Mouse (Mus musculus) mesoderm, embryonic 11.5 days (tissue): ENCODE data around the gene 2300002M23Rik.

Source experiments
- DNase-seq: peaks from one replicate; pipeline ENCODE4 v3.0.0-alpha.2; 2012; ENCODE audit warnings: low read depth, low spot score

The 2300002M23Rik gene

DNA sequence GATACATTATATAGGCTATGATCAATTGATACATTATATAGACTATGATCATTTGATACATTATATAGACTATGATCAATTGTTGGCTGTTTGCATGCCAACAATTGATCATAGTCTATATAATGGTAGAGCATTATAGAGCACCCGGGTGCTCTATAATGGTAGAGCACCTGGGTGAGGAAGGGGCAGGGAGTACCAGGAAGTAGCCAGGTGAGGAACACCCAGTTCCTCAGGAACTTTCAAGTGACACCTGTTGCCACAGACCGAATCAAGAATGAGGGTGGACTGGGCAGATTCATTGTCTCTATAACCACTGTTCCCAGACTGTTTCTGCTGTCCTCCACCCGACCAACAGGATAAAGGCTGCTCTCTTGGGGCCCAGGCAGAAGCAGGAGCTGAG lies at the start of gene 2300002M23Rik:
Gene 2300002M23Rik, plus strand, starts transcription at position 301 of the 400 bp plus-strand sequence.
- no peak for DNase-seq

- no peak for DNase-seq
Measured at GRCm38 (mm10) chr17:35517526-35517925, 49.7 kb upstream of the 2300002M23Rik start.

DNA sequence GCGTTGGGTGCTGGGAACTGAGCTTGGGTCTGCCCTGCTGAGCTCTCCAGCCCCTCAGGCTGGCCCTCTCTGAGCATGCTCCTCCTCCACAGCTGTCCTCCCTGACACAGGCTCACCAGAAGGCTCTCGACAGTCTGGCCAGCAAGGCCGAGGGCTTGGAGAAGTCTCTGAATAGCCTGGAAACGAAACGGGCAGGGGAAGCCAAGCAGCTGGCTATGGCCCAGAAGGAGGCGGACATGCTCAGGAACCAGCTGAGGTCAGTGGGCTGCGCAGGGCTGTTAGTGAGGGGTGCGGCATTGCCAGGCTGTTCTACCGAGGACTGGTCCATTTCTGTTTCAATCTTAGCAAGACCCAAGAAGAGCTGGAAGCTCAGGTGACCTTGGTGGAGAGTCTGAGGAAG lies 42.9 kb upstream of the 2300002M23Rik start:
- DNase-seq, result no peak

GRCm38 (mm10) chr17:35526644-35527043 lies 40.6 kb upstream of the 2300002M23Rik start:
- DNase-seq, result no peak

GRCm38 (mm10) chr17:35532360-35532759 lies 34.9 kb upstream of the 2300002M23Rik start:
- DNase-seq, result no peak

DNA sequence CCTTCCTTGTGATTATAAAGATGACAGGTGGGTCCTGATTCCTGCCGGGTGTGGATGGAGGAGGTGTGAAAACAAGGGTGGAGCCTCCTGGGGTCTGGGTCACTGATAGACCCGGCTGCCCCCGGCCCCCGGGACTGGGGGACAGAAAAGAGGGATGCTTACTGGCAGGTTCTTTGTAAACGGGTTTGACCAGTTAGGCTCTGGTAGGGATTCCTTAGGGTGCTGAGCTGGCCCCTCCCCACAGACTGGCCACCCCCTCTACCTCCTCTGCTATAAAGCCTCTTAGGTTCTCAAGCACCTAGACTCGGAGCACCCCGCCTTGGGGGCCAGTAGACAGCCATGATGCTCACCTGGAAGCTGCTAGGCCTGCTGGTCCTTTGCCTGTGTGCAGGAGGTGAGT lies 34.3 kb upstream of the 2300002M23Rik start, which contains the start of gene Psors1c2:
Gene Psors1c2, plus strand, starts transcription at position 301 of the 400 bp plus-strand sequence.
- DNase-seq, result no peak

- DNase-seq, result peak; percentile 78
Measured at GRCm38 (mm10) chr17:35534343-35534742, 32.9 kb upstream of the 2300002M23Rik start.

- no peak for DNase-seq
Measured at GRCm38 (mm10) chr17:35537421-35537820, 29.8 kb upstream of the 2300002M23Rik start.

GRCm38 (mm10) chr17:35538476-35538875 lies 28.8 kb upstream of the 2300002M23Rik start:
- no peak for DNase-seq

DNA sequence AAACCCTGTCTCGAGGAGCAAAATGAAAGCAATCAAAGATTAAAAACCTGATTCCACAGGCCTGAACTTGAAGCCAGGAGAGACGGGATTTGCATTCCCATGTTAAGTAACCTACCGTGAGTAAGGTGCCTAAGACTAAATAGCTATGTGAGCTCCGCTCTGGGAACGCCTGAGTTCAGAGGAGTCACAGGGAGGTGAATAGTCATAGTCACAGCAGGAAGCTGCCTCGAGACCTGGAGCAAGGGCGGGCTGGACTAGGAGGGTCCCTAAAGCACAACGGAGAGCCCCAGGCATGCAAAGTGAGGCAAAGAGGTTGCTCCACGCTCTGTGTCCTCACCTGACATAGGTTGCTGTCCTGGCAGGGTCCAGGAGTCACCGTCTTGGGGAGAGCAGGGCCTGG lies 27.7 kb upstream of the 2300002M23Rik start:
- no peak for DNase-seq

- DNase-seq, result no peak
Measured at GRCm38 (mm10) chr17:35542761-35543411, 24.4 kb upstream of the 2300002M23Rik start.

DNA sequence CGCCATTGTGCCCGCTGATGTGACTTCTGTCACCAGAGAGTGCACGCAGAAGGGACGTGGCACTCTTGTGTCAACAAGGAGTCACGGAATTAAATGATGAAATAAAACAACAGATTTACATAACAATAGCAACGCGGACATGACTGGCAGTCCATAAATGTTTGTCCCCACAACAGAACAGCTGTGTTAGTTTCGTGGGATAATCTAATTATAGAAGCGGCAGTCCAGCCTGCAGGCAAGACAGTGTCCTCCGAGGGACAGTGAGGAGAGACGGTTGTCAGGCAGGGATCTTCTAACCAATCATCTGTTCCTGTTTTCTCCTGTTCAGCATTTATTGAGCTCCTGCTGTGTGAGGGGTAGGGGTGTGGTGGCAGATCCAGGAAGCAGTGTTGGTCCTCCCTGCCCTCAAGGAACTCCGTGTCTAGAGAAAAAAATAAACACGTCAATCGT lies 23.8 kb upstream of the 2300002M23Rik start:
- no peak for DNase-seq

DNA sequence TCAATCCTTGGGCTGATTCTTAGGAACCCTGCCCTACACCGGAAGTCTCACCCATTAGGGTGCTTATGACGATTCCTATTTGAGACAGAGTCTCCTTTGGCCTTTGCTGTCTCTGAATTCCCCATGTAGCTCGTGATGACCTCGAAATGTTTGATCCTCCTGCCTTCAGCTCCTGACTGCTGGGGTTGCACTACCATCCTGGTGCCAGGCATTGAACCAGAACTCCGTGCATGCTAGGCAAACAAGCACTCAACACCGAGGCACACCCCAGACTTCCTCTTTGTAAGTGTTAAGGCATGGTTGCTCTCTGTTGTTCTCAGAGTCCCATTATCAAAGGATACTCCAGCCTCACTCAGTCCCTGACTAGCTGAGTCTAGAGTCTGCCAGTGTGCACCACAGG lies 23.2 kb upstream of the 2300002M23Rik start:
- DNase-seq, result no peak

- DNase-seq, result peak; percentile 65
Measured at GRCm38 (mm10) chr17:35544680-35545079, 22.6 kb upstream of the 2300002M23Rik start.

DNA sequence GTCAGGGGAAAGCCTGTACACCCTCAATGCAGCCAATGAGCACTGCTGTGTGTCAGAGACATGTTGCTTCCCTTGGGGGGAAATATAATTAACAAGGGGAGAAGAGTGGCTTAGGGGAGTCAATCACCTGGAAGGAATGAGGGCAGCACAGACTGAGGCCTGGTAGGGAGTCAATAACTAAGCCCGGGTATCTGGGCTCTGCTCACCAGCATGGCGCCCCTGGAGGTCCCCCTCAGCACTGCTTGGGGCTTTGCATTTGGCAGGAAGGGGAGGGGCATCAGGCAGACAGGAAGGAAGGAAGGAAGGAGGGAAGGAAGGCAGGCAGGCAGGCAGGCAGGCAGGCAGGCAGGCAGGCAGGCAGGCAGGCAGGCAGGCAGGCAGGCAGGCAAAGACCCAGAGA lies 19.8 kb upstream of the 2300002M23Rik start:
- no peak for DNase-seq

GRCm38 (mm10) chr17:35548636-35549035 lies 18.6 kb upstream of the 2300002M23Rik start:
- no peak for DNase-seq

DNA sequence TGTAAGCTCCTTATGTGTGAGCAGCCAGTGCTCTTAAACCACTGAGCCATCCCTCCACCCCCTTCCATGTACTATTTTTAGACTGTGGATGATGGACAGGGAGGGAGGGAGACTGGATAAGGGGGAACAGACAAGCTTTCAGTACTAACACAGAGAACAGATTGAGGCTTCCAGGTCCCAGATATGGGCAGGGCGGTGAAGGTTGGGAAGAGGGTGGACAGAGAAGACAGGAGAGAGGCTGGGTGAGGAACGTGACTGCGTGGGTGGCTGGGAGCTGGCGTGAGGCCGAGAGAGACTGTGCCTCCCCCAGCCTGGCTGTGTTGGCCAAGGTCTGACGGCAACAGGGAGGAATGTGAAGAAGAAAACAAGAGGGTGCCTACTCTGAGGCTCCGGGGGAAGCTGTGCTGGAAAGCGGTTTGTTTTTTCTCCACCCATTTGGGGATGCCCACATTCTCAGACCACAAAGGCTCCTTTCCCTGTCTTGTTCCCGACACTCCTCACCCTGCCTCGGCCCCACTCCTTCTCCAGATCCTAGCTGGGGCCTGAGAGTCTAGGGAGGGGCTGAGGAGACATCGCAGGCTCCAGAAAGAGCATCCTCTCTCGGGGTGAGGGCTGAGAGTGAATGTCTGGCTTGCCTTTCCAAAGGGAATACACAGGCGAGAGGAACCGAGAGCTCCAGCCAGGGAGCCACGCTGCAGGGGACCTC lies 17.7 kb upstream of the 2300002M23Rik start:
- no peak for DNase-seq

GRCm38 (mm10) chr17:35550143-35550494 lies 17.1 kb upstream of the 2300002M23Rik start:
- DNase-seq, result no peak

DNA sequence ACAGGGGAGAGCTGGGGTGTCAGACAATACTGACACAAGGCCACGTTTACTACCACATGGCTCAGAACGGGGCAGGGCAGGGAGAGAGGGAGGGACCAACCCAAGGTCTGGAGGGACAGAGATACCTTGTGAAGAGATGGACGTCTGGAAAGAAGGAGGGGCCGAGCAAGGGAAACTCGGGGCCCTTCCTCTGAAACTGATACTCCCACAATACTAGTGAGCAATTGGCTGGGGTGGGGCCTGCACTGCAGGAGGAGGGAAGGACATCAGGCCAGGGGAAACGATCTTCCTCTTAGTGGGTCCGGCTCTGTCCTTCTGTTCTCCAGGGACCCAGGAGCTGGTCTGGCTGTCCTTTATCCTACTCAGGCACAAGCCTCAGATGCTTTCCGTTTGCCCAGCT lies 16.4 kb upstream of the 2300002M23Rik start:
- no peak for DNase-seq

DNA sequence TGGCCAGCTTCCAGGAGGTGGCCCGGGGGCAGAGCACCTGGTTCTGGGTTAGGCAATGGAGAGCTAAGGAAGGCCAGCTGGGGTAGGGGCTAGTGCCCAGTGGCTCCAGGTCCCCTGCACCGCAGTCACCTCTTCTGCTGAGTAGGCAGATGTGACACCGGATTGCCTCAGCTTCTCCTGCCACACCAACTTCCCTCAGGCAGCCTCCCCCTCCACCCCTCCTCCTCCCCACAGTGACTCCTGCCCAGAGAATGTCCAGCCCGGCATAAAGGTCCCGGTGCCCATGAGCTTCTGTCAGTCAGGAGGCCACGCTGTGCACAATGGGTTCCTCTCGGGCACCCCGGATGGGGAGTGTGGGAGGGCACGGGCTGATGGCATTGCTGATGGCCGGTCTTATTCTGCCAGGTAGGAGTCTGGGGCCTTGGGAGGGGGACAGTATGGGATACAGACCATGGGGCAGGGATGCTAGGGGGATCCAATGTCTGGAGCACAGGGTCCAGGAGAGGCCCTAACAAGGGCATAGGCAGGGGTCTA lies 15.3 kb upstream of the 2300002M23Rik start, which contains the start of gene Cdsn:
Gene Cdsn, plus strand, starts transcription at position 248 of the 534 bp plus-strand sequence.
- DNase-seq, result no peak

- DNase-seq, result no peak
Measured at GRCm38 (mm10) chr17:35554321-35554720, 12.9 kb upstream of the 2300002M23Rik start.

DNA sequence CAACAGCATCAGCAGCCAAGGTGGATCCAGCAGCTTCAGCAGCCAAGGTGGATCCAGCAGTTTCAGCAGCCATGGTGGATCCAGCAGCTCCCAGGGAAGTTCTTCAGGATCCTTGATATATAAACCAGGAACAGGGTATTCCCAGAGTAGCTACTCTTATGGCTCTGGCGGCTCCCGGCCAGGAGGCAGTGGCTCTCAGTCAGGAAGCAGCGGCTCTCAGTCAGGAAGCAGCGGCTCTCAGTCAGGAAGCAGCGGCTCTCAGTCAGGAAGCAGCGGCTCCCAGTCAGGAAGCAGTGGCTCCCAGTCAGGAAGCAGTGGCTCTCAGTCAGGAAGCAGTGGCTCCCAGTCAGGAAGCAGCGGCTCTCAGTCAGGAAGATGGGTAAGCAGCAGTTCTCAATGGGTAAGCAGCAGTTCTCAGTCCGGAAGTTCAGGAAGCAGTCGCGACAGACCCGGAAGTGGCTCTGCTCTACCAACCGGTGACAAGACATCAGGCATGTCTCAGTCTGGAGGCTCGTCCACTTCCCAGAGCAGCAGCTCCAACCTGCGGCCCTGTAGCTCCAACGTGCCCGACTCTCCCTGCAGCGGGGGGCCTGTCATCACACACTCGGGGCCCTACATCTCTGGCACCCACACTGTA lies 12.4 kb upstream of the 2300002M23Rik start:
- no peak for DNase-seq
